Mouse (Mus musculus): ENCODE data around the gene Hagh. TPM values are rescaled to one million over a fixed set of nuclear protein-coding genes. Genes with fewer than 3 reads are reported as not detected.

Hagh gene
- total RNA-seq, 2 experiments from 2014 or later: 97.1 to 102 TPM

DNA sequence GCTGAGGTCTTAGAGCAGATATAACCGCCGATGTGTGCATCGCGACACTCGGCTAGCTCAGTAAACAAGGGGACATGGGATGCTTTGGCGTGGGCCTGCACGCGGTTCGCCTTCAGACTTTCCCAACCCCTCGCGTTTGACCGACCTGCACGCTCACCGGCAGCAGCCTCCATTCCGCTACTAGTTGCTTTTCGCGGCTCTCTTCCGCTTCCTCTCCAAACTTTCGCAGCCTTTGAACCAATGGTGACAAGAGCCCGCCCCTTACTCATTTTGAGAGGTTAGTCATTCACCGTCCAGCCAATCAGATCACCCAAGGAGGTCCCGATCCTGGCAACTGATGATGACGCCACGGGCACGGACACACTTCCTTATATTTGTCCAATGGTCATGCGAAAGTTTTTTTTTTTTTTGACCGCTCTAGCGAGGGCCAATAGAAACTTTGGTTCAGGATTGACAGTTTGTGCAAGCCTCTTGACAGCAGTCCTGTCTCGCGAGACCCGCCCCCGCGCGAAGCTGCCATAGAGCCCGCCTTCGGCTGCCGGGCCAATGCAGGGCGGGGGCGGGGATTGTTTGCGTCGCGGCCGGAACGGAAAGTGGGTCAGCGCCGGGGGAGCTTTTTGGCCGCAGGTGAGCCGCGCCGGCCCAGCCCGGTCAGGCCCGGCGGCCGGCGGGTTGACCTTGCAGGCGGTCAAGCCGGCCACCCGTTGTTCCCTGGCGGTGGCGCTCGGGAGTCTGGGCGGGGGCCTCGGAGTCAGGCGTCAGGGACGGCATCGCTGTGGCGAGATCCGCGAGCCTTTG lies 46.4 kb downstream of the Hagh start, which contains the start of the genes Nubp2 and Spsb3:
Nubp2 (minus strand) TSS at position 216 of the 798 bp plus-strand sequence.
Spsb3 (plus strand) TSS at position 510 of the 798 bp plus-strand sequence.
- DNase-seq: peak; percentile 99

DNA sequence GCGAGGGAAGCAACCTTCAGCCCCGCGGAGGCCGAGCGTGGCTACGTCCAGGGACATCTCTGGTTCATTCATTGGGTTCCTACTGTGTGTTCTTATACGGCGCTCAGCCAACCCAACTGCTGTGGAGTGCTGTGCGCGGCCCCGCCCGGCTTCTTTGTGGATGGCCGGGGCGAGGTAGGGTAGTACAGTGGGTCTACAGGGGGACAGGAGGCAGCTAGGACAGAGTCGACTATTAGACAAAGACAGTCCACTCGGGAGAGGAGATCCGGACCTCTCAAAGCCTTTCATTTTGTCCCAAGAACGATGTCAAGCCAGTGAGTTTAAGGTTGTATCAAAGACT lies 47.0 kb downstream of the Hagh start:
- DNase-seq: no peak

DNA sequence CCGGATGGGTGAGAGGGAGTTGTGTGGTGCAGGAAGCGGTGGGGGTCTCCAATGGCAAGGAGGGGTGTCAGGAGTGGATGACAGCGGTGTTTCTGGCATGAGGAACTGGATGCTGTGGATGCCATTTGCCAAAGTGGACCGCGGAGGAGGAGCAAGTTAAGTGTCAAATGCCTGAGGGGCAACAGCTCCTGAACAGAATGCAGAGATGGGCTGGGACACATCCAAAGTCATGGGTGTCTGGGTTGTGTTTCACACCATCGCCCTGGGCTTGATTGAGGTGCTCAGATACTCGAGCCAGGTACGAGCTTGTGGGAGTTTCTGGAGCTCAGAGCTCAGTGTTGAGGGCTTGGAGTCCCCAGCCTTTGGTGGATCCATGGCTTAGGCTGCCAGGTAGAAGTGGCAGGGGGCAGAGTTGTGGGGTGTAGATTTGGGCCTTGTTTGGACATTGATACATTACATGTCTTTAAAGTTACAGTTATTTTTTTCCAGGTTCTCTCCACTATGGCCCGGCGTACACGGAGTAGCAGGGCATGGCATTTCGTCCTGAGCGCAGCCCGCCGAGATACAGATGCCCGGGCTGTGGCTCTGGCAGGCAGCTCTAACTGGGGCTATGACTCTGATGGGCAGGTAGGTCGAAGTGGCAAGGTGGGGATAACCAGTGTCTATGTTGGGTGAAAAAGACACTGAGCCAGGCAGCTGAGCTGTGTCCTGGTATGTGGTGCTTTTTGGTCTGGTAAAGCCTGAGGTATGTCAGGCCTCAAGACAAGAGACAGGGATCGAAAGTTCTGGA lies 47.5 kb downstream of the Hagh start:
- DNase-seq: no peak

DNA sequence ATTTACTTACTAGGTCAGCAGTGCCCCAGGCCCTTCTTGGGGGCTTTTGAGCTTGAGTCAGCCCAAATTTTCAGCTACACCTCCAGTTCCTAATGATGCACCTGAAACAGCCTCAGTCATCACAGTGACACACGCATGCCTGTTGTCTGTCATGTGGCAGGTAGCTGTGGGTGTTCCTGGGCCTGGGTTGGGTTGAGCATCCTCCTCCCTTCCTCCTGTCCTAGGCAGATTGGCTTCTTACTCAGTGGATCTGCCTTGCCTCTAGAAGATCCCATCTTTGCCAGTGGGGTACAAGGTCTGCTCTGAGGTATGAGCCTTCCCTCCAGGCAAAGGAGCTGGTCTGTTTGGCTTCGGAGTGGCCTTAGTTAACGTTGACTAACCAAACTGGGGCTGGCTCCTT lies 48.9 kb downstream of the Hagh start:
- no peak for DNase-seq

DNA sequence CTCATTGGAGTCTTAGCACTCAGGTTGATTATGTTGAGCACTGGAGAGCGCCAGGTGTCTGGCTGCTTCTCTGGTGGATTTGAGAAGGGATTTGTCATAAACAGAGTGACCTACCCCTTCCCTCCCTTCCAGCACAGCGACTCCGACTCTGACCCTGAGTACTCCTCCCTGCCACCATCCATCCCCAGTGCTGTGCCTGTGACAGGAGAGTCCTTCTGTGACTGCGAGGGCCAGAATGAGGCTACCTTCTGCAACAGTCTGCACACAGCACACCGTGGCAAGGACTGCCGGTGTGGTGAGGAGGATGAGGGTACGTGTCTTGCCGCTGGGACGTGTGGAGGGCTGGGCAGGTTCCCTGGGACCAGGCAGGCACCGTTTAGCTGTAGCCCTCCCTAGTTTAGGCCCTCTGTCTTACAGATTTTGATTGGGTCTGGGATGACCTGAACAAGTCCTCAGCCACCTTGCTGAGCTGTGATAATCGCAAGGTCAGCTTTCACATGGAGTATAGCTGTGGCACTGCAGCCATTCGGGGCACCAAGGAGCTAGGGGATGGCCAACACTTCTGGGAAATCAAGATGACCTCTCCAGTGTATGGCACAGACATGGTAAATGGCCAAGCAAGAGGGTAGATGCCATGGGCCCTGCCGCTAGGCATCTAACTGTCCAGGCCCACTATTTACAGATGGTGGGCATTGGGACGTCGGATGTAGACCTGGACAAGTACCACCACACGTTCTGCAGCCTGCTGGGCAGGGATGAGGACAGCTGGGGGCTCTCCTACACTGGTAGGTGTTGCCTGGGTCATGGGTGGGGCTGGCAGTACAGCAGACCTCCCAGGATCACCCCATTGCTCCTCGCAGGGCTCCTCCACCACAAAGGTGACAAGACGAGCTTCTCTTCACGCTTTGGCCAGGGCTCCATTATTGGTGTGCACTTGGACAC lies 50.5 kb downstream of the Hagh start:
- no peak for DNase-seq

DNA sequence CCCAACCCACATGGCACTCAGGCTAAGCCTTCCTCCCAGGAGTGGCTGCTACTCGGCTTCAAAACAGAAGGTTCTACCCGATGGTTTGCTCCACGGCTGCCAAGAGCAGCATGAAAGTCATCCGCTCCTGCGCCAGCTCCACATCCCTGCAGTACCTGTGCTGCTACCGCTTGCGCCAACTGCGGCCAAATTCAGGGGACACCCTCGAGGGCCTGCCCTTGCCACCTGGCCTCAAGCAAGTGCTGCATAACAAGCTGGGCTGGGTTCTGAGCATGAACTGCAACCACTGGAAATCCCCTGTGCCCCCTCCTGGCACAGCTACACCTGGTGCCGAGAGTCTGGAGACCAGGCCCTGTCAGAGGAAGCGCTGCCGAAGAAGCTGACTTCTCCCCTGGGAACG lies 51.4 kb downstream of the Hagh start:
- no peak for DNase-seq

DNA sequence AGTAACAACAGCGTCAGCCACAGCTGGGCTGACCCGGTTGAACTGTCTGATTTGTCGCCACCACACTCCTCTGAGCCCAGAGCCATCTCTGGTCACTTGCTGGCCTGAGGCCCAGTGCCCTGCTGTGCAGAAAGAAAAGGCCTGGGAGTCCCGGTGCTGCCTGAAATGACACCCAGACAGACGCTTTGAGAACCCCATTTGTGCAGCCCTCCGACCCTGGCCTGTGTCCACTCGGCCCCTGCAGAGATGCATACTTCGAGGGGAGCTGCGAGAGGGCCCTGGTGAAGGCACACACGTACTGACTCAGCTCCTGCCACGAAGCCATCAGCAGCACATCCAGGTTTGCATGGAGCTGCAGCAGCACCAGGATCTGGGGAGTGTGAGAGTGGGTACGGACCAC lies 52.8 kb downstream of the Hagh start:
- DNase-seq: no peak

DNA sequence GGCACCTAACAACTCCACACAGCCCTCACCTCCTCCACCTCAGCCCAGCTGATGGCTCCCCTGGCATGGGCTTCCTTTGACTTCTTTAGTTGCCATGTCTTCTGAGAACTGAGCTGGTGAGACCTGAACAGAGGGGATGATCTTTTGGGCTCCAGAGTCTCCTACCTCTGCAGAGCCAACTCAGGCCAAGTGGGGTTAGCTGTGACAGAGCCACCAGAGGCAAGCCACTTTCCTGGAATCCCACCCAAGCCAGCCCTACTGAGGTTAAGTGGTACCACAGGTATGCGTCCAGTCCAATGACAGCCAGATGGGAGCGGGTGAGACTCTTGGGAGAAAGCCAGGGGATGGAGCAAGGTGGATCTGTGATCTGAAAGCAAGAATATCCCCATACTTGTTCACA lies 53.3 kb downstream of the Hagh start:
- no peak for DNase-seq

DNA sequence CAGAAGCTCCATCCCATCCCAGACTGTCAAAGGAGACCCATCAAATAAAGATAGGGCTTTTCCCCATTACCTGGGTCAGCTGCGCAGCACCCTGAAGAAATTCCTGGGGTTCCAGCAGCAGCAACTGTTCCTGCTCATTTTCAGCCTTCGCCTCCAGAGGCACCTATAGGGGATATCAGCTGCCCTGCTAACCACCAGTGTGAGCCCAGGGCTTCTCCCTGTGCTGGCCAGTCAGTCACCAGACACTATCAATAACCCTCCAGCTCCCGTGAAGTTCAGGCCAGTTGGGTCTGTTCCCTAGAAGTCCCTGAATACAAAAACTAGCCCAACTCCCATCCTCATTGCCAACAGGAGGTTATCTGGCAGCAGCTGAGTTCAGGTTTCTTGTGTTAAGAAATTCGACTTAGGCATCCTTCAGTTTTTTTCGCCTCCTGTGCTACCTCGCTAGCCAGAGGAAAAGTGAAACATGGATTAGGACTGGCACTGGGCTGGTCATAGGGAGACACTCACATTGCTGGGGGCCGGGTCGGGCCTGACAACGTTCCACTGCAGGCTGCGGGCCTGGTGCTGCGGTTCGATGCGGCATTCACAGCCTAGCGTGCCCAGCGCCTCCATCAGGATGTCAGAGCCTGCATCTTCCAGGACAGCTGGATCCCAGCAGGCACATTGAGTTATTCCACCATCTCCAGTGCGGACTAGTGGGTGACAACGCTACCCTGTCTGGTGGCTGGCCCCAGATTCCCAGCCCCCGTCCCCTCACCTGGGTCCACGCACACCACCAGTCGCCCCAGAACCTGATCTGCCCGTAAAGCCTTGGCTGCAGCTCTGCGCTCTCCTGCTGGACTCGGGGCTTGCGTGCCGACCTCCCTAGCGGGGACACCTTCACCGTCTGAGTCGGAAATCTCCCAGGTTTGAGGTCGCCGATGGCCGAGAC lies 54.4 kb downstream of the Hagh start:
- peak in 1 of 2 experiments; percentile 21 for DNase-seq

DNA sequence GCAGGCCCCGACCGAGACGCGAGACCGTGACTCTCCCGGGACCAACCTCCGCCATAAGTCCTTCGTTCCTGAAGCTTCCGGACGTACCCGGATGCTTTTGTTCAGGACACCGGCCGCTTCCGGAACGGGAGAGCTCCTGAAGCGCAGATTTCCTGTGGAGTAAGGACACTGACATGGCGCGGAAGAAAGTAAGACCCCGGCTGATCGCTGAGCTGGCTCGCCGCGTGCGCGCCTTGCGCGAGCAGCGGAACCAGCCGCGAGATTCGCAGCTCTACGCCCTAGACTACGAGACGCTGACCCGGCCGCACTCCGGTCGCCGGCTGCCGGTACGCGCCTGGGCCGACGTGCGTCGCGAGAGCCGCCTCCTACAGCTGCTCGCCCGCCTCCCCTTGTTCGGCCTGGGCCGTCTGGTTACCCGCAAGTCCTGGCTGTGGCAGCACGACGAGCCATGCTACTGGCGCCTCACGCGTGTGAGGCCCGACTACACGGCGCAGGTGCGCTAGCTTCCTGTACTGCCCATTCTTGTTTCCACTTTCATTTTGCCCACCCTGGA lies 55.1 kb downstream of the Hagh start, which contains the start of the genes Eme2 and Mrps34:
Eme2 (minus strand) TSS at position 93 of the 553 bp plus-strand sequence.
Mrps34 (plus strand) TSS at position 122 of the 553 bp plus-strand sequence.
- DNase-seq: peak; percentile 86 to 87

DNA sequence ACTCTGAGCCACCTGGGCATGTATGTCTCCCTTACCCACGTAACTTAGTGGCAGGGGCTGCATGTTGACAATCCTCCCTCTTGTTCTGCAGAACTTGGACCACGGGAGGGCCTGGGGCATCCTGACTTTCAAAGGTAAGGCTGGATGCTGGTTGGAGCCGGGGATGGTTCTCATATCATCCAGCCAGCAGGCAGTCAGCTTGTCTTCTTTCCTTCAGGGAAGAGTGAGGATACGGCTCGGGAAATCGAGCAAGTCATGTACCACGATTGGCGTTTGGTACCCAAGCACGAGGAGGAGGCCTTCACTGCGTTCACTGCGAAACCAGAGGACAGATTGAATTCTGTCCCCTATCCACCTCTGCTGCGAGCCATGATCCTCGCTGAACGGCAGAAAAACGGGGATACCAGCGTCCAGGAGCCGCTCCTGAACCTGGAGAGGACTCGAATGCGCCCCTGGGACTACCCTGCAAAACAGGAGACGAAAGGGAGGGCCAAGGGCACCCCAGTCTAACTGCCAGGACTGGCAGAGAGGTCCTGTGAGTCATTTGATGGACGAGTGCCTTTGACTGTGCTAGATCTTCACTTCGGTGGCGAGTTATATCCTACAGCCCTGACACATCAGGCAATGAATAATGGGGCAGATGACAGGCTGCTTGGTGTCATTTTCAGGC lies 55.8 kb downstream of the Hagh start:
- DNase-seq: peak; percentile 73 to 81

DNA sequence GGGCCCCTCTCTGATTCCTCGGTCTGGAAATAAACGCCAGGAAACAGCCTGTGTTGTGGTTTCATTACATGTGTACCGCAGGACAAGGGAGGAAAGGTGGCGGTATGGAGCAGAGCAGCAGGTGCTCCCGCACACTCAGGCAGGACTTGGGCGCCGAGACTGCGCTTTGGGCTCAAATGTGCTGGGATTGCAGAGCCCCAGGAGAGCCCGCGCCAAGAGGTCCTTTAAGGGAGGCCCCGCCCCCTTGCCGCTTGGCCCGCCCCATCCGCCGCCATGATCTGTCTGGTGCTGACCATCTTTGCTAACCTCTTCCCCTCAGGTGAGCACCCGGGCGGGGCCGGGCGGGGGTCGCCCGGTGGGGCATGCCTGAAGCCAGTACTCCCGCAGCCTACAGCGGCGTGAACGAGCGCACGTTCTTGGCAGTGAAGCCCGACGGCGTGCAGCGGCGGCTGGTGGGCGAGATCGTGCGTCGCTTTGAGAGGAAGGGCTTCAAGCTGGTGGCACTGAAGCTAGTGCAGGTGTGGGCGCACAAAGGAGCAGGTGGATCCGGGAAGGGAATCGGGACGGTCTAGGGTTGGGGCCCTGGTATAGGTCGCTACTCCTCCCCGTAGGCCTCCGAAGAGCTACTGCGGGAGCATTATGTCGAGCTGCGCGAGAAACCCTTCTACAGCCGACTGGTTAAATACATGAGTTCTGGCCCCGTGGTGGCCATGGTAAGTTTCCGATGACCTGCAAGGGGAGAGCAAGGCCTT lies 56.5 kb downstream of the Hagh start, which contains the start of gene Nme3:
Nme3 (plus strand) TSS at position 260 of the 752 bp plus-strand sequence.
- peak; percentile 86 to 91 for DNase-seq

DNA sequence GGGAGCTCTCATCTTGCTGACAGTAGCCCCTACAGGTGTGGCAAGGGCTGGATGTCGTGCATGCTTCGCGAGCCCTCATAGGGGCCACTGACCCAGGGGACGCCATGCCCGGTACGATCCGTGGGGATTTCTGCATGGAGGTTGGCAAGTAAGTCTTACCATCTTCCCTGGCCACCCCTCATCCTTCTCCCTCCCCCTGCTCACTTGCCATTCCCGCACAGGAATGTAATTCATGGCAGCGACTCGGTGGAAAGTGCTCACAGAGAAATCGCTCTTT lies 57.0 kb downstream of the Hagh start:
- DNase-seq: no peak

DNA sequence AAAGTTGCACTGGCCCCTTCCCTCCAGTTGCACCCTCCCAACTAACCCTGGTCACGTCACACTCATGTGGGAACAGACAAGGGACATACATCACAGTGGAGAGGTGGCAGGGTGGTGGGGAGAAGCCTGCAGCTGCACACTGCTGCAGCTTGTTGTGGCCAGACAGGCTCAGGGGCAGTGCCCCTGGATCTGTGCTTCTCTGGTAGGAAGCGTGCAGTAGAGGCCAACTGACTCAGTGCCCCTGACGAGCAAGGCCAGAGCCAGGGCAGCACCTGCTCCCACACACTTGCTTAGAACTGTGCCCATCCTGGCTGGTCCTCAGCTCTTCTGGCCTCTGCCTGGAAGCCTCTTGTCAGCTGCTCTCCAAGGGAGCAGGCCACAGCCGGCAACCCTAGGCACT lies 57.7 kb downstream of the Hagh start:
- DNase-seq: peak; percentile 61 to 70

DNA sequence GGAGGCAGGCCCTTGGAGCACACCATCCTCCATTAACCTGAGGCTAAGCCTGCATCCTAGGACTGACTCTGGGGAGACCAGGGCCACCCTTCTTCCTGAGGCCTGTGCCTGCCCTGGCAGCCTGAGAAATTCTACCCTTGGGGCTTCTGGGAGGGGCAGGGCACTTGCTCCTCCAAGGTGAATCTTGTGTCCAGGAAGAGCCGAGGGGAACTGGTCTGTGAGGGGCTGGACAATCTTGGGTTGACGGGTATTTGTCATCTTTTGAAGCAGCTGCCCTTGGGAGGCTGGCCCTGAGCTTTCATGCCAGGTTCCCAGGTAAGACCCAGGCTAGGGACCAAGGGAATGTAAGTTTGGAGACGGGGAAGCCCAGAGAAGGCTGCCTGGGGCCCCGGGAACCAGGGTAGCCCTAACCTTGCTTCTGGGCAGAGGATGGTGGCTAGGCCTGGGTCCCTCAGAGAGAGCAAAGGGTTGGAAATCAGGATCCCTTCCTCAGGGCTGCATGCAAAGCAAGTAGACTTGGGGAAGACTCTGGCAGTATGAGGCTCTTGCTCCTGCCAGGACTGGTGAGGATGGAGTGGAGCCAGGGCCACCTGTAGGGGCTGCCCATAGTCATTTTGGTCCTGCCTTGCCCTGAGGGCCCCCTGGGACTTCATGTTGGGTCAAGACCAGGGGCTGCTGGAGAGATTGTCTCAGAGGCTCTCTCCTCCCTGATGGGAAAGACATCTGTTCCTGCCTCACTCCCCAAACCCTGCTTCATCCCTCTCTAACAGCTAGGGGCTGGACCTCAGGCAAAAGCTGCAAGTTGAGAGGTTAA lies 58.3 kb downstream of the Hagh start:
- DNase-seq: no peak

DNA sequence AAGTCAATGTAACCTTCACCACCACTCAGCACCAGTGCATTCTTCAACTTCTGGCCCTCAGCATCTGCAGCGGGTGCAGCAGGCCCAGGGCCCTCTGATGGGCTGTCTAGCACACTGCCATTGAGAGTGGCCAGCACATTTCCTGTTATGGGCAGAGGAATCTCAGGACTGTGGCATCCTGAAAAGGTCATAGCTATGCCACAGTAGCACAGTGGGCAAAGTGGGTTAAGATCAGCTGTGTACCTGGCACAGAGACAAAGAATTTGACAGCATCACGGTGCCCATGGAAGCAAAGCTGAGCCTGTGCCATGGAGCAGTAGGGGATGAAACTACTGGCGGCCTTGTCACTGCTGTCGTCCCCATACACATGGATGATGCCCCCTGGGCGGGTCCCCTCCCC lies 59.2 kb downstream of the Hagh start:
- no peak for DNase-seq

DNA sequence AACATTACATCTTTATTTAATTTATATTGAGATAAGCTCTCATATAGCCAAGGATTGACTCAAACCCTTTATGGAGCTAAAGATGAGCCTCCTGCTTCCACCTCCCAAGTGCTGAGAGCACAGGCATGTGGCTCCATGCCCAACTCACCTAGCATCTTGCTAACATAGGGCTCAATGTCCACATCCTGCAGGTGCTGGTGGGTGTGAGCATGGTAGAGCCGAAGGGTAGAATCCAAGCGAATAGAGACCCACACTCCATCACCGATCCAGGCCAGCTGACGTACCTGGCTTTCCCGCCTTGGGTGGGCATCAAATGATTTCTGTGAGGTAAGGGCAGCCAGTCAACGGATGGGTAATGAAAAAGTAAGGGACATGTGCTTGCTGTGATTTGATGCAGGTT lies 60.1 kb downstream of the Hagh start:
- DNase-seq: no peak

DNA sequence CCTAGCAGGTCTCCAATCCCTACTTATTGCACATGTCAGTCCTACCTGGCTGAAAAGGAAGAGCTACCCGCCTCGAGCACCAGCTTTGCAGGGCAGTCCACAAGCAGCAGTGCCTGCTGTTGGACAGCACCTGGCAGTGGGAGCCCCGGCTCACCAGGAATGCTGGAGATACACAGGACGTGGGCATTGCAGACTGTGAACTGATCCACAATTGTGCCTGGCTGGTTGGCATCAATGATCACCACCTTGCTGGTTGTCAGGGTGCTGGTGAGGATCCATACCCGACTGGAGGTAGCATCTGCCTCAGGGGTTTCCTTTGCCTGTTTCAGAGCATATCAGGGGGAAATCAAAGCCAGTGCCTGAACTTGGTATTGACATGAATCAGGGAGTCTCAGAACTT lies 62.2 kb downstream of the Hagh start:
- DNase-seq: no peak
